Mouse (Mus musculus) megakaryocyte, embryonic 14.5 days (primary cell): ENCODE measurements around the gene Eri3. TPM values are rescaled to one million over a fixed set of nuclear protein-coding genes. Genes with fewer than 3 reads are reported as not detected.
A peak's percentile ranks its signal among the peaks of the same experiment; 100 is the strongest.

Experiments used
- H3K27me3 ChIP-seq: replicated peaks from 2 replicates; pipeline ENCODE3; 2012; ENCODE audit warnings: inconsistent platforms
- H3K36me3 ChIP-seq: replicated peaks from 2 replicates; pipeline ENCODE3; 2012; ENCODE audit warnings: low read length, inconsistent platforms, mixed read lengths
- H3K4me1 ChIP-seq: 2 replicates; pipeline ENCODE4 v1.6.1; 2012; ENCODE audit warnings: inconsistent platforms
- H3K4me3 ChIP-seq: replicated peaks from 2 replicates; pipeline ENCODE3; 2012; ENCODE audit warnings: moderate library complexity, mild to moderate bottlenecking, inconsistent platforms
- H3K9me3 ChIP-seq: 2 replicates; pipeline ENCODE4 v1.6.1; 2012; ENCODE audit warnings: inconsistent platforms
- FLI1 ChIP-seq: IDR thresholded peaks from 2 replicates; pipeline ENCODE4 v1.6.1; 2012; ENCODE audit warnings: low read length, inconsistent platforms, mixed read lengths
- GATA1 ChIP-seq: IDR thresholded peaks from 3 replicates; pipeline ENCODE4 v1.6.1; 2012; ENCODE audit warnings: mixed read lengths, low read length, inconsistent platforms, borderline replicate concordance
- polyA plus RNA-seq: library from polyadenylated mRNA; stranded (reverse); fragments of >175 nt; gene quantifications from 2 replicates; pipeline ENCODE4 v1.2.3, GENCODE M21; 2012; ENCODE audit warnings: low replicate concordance; ENCODE audit not compliant: insufficient read depth

Gene Eri3
- polyA plus RNA-seq, 1 experiment = 233 TPM

GRCm38 (mm10) chr4:117636891-117637613, 86.9 kb downstream of the Eri3 start:
- no peak overlapping the region for H3K4me3 ChIP-seq
- TF ChIP-seq GATA1 (no peak), FLI1 (no peak)
- peaks cover 53% of the 10 kb centered on the region for H3K4me1 ChIP-seq
- H3K27me3 ChIP-seq = no peaks in the 10 kb centered on the region
- H3K9me3 ChIP-seq = peaks cover 4% of the 10 kb centered on the region; the same call in 1 of the 2 replicates
- peaks cover 46% of the 10 kb centered on the region for H3K36me3 ChIP-seq

GRCm38 (mm10) chr4:117640925-117641703, 90.9 kb downstream of the Eri3 start:
- Histone ChIP-seq H3K36me3 (peaks cover 38% of the 10 kb centered on the region), H3K27me3 (no peaks in the 10 kb centered on the region), H3K9me3 (no peaks in the 10 kb centered on the region), H3K4me1 (peaks cover 50% of the 10 kb centered on the region), H3K4me3 (peak overlapping the region; percentile 15)
- no peak for TF ChIP-seq FLI1
- no peak for TF ChIP-seq GATA1

GRCm38 (mm10) chr4:117641804-117642203, 91.6 kb downstream of the Eri3 start:
- H3K9me3 ChIP-seq = no peaks in the 10 kb centered on the region
- H3K27me3 ChIP-seq = no peaks in the 10 kb centered on the region
- H3K36me3 ChIP-seq = peaks cover 41% of the 10 kb centered on the region

GRCm38 (mm10) chr4:117645031-117645435, 94.9 kb downstream of the Eri3 start:
- peaks cover 51% of the 10 kb centered on the region for H3K4me1 ChIP-seq
- TF ChIP-seq GATA1 = no peak
- TF ChIP-seq FLI1 = no peak
- no peaks in the 10 kb centered on the region for H3K27me3 ChIP-seq
- H3K36me3 ChIP-seq = peaks cover 62% of the 10 kb centered on the region
- no peak overlapping the region for H3K4me3 ChIP-seq
- no peaks in the 10 kb centered on the region for H3K9me3 ChIP-seq

More at GRCm38 (mm10) chr4:117641804-117642203, 91.6 kb downstream of the Eri3 start:
- peaks cover 50% of the 10 kb centered on the region for H3K4me1 ChIP-seq
- H3K4me3 ChIP-seq = no peak overlapping the region
- TF ChIP-seq FLI1 = no peak
- no peak for TF ChIP-seq GATA1

GRCm38 (mm10) chr4:117645859-117646258, 95.7 kb downstream of the Eri3 start:
- peaks cover 43% of the 10 kb centered on the region for H3K4me1 ChIP-seq

GRCm38 (mm10) chr4:117646496-117646895, 96.3 kb downstream of the Eri3 start:
- TF ChIP-seq FLI1 = no peak
- no peak for TF ChIP-seq GATA1
- peaks cover 65% of the 10 kb centered on the region for H3K36me3 ChIP-seq
- H3K4me1 ChIP-seq = peaks cover 37% of the 10 kb centered on the region

More at GRCm38 (mm10) chr4:117645859-117646258, 95.7 kb downstream of the Eri3 start:
- no peaks in the 10 kb centered on the region for H3K27me3 ChIP-seq
- TF ChIP-seq GATA1 = no peak
- H3K4me3 ChIP-seq = no peak overlapping the region
- H3K9me3 ChIP-seq = no peaks in the 10 kb centered on the region
- peaks cover 65% of the 10 kb centered on the region for H3K36me3 ChIP-seq

GRCm38 (mm10) chr4:117646926-117647755, 97.0 kb downstream of the Eri3 start:
- peaks cover 38% of the 10 kb centered on the region for H3K4me1 ChIP-seq
- no peak overlapping the region for H3K4me3 ChIP-seq
- H3K9me3 ChIP-seq = no peaks in the 10 kb centered on the region
- no peak for TF ChIP-seq GATA1
- no peak for TF ChIP-seq FLI1
- H3K27me3 ChIP-seq = no peaks in the 10 kb centered on the region
- peaks cover 63% of the 10 kb centered on the region for H3K36me3 ChIP-seq

More at GRCm38 (mm10) chr4:117646496-117646895, 96.3 kb downstream of the Eri3 start:
- H3K27me3 ChIP-seq = no peaks in the 10 kb centered on the region
- H3K4me3 ChIP-seq = peak overlapping the region; percentile 73
- no peaks in the 10 kb centered on the region for H3K9me3 ChIP-seq

GRCm38 (mm10) chr4:117651626-117652101, 101.5 kb downstream of the Eri3 start:
- H3K9me3 ChIP-seq = no peaks in the 10 kb centered on the region
- no peak for TF ChIP-seq GATA1
- no peak for TF ChIP-seq FLI1
- no peaks in the 10 kb centered on the region for H3K27me3 ChIP-seq
- H3K36me3 ChIP-seq = peaks cover 61% of the 10 kb centered on the region
- H3K4me3 ChIP-seq = no peak overlapping the region
- peaks cover 42% of the 10 kb centered on the region for H3K4me1 ChIP-seq

GRCm38 (mm10) chr4:117652727-117653126, 102.6 kb downstream of the Eri3 start:
- Histone ChIP-seq H3K9me3 (no peaks in the 10 kb centered on the region), H3K4me3 (no peak overlapping the region), H3K36me3 (peaks cover 57% of the 10 kb centered on the region), H3K4me1 (peaks cover 45% of the 10 kb centered on the region), H3K27me3 (no peaks in the 10 kb centered on the region)
- TF ChIP-seq FLI1 (no peak), GATA1 (no peak)
